Mouse (Mus musculus) layer of hippocampus, adult 9-11 months (tissue): Measurements from ENCODE around the gene AF067063.
A peak's percentile ranks its signal among the peaks of the same experiment; 100 is the strongest.
"Not testable (repeated sequence)": the region's sequence is repeated elsewhere in the genome, so short reads cannot be mapped to it uniquely, and the experiment has no call there.

Experiments used
- DNase-seq: peaks from one replicate; pipeline ENCODE4 v3.0.0; 2022

AF067063 gene

GRCm38 (mm10) chr13:119830116-119830515, at the start of gene AF067063:
TSS of gene AF067063 (minus strand) at chr13:119830216.
- DNase-seq: not testable (repeated sequence)

DNA sequence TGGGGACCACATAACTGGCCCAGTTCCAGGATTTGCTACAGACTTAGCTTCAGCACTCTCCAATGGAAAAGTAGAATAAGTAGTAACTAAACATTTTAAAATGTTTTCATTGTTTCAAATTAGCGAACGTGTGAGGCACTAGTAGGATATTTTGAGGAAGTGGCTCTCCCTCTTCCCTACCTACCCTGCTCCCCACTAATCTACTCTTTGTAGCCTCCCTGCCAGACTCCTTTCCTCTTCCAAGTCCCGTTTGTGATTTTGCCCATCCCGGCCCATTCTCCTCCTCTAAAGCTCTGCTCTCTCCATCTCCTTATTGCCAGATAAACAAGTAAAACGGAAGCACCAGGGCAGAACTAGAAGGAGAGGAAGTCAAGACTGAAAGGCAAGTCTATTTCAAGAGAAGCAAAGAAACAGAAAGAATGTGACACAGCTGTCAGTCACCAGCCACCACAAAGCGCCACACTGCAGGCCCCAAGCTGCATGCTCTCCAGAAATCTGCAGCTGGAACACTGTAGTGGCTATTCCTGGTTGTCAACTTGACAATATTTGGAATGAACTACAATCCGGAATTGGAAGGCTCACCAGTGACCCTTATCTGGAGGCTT, 34.5 kb upstream of the AF067063 start:
- DNase-seq: not testable (repeated sequence)

DNA sequence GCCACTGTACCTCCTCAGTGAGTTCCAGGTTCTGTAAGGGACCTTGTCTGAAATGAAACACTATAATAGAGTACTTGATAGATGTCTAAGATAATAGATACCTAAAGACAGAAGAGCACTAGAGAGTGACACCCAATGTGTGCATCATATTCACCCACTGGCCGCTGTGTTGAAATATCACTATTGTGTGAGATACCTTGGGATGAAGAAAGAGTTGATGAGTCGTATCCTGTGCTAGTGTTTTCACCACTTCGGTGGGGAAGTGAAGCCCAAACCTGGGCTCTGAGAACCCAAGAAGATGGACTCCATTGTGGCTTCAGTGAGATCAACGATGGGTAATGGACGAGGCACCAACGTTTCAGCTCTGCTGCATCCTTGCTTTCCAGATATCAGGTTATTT, 32.4 kb upstream of the AF067063 start:
- DNase-seq: not testable (repeated sequence)

DNA sequence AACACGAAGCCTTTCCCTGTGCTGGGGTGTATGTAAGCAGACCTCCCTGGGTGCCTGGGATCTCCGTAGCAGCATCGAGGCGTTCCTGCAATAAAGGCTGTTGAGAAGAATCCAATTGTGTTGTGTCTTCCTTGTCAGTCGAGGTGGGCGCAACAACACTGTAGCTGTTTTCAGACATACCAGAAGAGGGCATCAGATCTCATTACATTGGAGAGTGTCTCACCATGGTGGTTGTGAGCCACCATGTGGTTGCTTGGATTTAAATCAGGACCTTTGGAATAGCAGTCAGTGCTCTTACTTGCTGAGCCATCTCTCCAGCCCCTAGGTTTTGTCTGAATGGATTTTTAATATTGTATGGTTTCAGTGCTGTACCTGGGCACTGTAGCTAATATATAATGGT, 10.0 kb upstream of the AF067063 start:
- peak; percentile 2 for DNase-seq

DNA sequence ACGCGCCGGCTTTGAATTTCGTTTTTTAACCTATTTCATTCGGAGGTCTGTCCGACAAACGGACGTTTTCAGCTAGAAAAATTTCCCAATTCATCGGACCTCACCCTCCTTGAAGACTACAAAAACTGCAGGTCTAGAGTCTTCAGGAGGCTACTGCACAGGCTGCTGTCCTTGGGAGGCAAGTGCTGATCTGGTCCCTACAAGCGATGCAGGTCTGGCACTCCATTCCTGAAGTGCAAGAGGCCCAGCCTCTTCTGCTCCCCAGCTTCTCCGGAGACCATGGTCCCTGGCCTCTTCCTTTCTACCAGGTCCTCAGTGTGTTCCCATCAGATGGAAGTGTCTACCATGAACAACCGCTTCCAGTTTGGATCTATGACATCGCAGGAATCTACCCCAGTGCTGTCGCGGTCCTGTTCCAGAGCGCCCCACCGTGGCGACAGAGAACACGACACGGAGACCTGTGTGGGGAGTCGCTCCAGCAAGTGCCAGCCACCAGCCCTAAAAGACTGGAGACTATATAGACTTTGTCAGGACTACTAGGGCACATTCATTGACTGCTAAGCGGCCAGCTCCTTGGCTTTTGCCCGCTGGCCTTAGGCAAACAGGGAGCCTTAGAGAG, 7.8 kb upstream of the AF067063 start:
- DNase-seq: peak; percentile 6

GRCm38 (mm10) chr13:119836324-119836811, 6.4 kb upstream of the AF067063 start:
- DNase-seq: not testable (repeated sequence)

DNA sequence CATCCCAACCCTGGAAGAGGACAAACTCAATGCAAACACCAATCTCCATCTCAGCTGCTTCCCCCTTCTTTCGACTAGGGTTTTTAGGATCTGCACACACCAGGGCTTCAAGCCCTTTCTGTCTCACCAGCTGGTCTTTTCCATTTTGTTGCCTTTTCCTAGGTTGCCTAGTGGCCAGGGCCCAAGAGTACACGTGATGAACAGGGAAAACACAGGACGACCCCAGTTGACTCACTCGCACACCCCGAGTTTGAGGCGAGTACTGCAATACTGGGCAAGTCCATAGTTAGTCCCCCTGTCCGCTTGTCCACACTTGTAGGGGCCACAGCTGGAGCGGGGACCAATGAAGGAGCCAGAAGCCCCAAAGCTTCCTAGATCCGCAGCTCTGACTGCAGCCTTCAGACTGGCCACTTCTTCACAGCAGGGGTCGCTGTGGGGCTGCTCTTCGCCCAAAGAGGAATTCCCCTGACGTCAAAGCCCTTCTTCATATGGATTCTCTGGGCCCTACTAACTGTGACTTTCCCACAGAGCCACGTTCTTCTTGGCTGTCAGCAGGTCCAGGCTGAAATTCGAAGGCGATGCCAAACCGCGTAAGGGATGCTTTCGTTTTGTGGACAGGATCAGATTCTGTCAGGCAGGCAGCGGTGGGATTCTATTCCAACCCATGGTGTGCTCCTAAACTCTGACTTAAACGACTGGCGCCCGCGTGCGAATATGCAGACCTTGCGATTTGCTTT, 5.5 kb upstream of the AF067063 start, which contains the start of gene D13Ertd608e:
D13Ertd608e (plus strand) TSS at position 687 of the 737 bp plus-strand sequence.
- peak; percentile 3 for DNase-seq

DNA sequence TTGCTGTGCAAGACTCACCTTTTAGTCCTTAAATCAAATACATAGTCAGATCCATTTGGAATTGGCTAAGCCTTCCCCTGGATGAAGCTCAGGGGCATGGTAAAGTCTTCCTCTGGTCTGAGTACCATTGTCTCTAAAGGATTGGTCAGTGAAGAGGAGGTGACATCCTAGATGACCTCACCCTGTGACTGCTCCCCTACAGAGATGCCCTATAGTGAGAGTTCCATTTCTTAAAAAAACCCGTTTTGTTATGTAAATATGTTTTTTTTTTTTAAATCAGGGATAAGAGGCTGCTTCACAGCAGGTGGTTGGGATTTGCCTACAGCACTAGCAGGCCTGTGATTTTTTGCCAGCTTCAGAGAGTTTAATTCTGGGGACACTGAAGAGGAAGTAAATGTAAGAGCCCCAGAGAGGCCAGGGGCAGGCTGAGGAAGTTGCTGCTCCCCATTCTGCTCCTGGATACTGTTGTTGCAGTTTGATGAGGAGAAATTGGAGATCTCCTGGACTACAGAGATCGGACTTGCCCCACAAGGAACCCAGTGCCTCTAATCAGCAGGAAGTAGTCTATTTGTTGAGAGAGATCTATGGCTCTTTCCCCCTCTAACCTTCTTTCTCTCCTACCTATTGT, 12.3 kb downstream of the AF067063 start:
- DNase-seq: no peak

- DNase-seq: no peak
These were observed 13.2 kb downstream of the AF067063 start for GRCm38 (mm10) chr13:119816798-119817197.

DNA sequence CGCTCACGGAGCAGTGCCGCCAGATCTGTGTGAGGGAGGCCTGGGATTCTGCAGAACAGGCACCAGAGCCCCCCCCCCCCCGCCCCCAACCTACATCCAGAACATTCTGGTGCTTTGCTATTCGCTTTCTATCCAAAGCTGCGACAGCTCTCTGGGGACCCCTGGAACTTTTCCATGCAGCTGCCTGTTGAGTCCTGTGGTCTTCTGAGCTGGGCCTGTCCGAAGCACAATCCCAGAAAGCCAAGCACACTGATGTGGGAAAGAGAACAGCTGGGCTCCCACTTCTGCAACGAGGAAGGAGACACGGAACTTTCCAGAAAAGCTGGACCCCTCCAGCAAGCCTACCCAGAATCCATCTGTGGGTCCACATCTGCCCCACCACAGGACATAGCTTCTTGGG, 20.0 kb downstream of the AF067063 start:
- DNase-seq: no peak

- DNase-seq: no peak
These were observed 21.1 kb downstream of the AF067063 start for GRCm38 (mm10) chr13:119808937-119809336.

DNA sequence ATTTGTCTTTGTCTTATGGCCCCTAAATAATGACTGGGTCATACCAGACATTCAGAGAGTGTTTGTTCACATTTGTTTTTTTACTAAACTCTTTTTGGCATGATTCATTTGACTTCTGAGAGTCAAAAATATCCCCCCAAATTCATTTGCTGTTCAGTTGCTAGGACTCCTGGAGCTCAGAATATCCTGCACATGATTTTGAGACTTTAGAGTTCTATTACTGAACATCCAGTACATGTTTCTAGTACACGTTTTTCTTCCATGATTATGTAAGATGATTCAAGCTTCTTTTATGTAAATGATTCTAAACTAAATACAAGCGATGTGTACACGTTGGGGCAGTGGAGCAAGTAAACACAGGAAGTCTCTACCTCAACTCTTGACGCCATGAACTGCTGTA, 32.4 kb downstream of the AF067063 start:
- DNase-seq: no peak

DNA sequence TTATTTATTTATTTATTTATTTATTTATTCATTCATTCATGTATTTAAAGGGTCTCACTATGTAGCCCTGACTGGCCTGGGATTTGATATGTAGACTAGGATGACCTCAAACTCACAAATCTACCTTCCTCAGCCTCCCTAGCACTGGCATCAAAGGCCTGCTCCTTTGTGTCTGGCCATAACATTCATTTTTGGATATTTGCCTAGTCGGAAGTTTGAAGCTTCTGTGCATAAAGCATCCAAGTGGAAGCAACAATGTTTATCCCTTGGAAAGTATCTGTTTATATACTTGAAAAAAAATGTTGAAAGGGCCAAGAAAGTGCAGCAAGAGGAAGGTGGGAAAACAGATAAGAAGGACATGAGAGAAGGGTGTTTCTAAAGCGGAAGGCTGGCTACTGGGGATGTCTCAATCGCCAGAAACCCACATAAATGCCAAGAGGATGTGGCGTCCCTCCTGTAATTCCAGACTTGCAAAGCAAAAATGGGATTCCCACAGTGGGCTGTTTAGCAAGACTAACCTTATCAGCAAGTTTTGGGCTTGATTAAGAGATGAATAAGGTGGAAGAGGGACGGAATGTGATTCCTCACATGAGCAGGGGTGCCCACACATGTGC, 37.1 kb downstream of the AF067063 start:
- no peak for DNase-seq

GRCm38 (mm10) chr13:119791580-119792135, 38.4 kb downstream of the AF067063 start:
- DNase-seq: no peak

- peak; percentile 95 for DNase-seq
These were observed 39.0 kb downstream of the AF067063 start, which contains the start of gene Zfp131 for GRCm38 (mm10) chr13:119790761-119791579. TSS of gene Zfp131 (minus strand) at chr13:119790889.

GRCm38 (mm10) chr13:119789851-119790717, 39.9 kb downstream of the AF067063 start:
- peak; percentile 63 for DNase-seq

- DNase-seq: no peak
These were observed 46.4 kb downstream of the AF067063 start for GRCm38 (mm10) chr13:119783581-119783980.
